Mouse (Mus musculus) hindbrain, postnatal 0 days (tissue): Measurements from ENCODE around the gene Hpcal4. TPM values are rescaled to one million over a fixed set of nuclear protein-coding genes. Genes with fewer than 3 reads are reported as not detected.

Source experiments
- ATAC-seq: fragments of 200-750 bp; cut with Nextera tagmentation; 2 replicates; pipeline ENCODE4 v1.8.0; 2017; ENCODE audit warnings: mild to moderate bottlenecking, moderate TSS enrichment, moderate library complexity
- DNase-seq: peaks from one replicate; pipeline ENCODE4 v3.0.0-alpha.2; 2015; ENCODE audit warnings: low spot score
- H3K27ac ChIP-seq: fragments of 300-500 bp; sonication (generic); 2 replicates; pipeline ENCODE4 v1.5.1; 2014; ENCODE audit warnings: mild to moderate bottlenecking
- H3K27me3 ChIP-seq: fragments of 300-500 bp; sonication (generic); 2 replicates; pipeline ENCODE4 v1.6.1; 2014; ENCODE audit warnings: low read length, mixed read lengths; ENCODE audit not compliant: insufficient read depth
- H3K36me3 ChIP-seq: fragments of 300-500 bp; sonication (generic); 2 replicates; pipeline ENCODE4 v1.6.1; 2014; ENCODE audit warnings: low read length, mixed read lengths; ENCODE audit not compliant: insufficient read depth
- H3K4me1 ChIP-seq: fragments of 300-500 bp; sonication (generic); 2 replicates; pipeline ENCODE4 v1.6.1; 2014; ENCODE audit warnings: antibody characterized with exemption, low read length, mixed read lengths; ENCODE audit not compliant: insufficient read depth
- H3K4me2 ChIP-seq: fragments of 300-500 bp; sonication (generic); 2 replicates; pipeline ENCODE4 v1.6.1; 2014; ENCODE audit warnings: low read depth, mild to moderate bottlenecking, low read length, moderate library complexity, mixed read lengths
- H3K4me3 ChIP-seq: fragments of 300-500 bp; sonication (generic); 2 replicates; pipeline ENCODE4 v1.5.1; 2014; ENCODE audit warnings: low read length
- H3K9ac ChIP-seq: fragments of 300-500 bp; sonication (generic); replicated peaks from 2 replicates; pipeline ENCODE4 v1.6.1; 2014; ENCODE audit warnings: mild to moderate bottlenecking, low read length, moderate library complexity, mixed read lengths
- H3K9me3 ChIP-seq: fragments of 300-500 bp; sonication (generic); 2 replicates; pipeline ENCODE4 v1.6.1; 2016; ENCODE audit warnings: low read length, mixed read lengths
- CTCF ChIP-seq: IDR thresholded peaks from 2 replicates; pipeline ENCODE4 v1.5.1; 2016; ENCODE audit warnings: antibody characterized with exemption, control low read depth, low read depth
- WGBS: fragments of 180-500 bp; shearing (Covaris S2); extraction: QIAGEN DNeasy Blood & Tissue Kit; methylation state at CpG from one replicate; pipeline ENCODE4 v1.1.7; 2014; 5-methylcytosine and 5-hydroxymethylcytosine counted together
- polyA plus RNA-seq: library from polyadenylated mRNA; unstranded; fragments of >200 nt; fragmentation: Nextera tagmentation; extraction: Ambion mirVana; gene quantifications from 2 replicates; pipeline ENCODE4 v1.2.1, GENCODE M21; 2015
- total RNA-seq: library from RNA; depleted of rRNA; stranded (reverse); fragments of >200 nt; gene quantifications from 2 replicates; pipeline ENCODE4 v1.2.3, GENCODE M21; 2014; rRNA removed

Gene Hpcal4
- total and polyA plus RNA-seq, 2 experiments from 2014 or later, result 43.8 to 46.3 TPM

- H3K9me3 ChIP-seq, result no peaks in the 10 kb centered on the region
- DNase-seq (no peak), ATAC-seq (no peak)
- 71% methylated on average over 6 of the region's 6 CpGs for WGBS
- no peak overlapping the region for H3K4me3 ChIP-seq
- H3K9ac ChIP-seq, result no peak overlapping the region
- no peaks in the 10 kb centered on the region for H3K36me3 ChIP-seq
- H3K27ac ChIP-seq, result no peak overlapping the region; the same call in 1 of the 2 replicates
- H3K4me1 ChIP-seq, result peaks cover 4% of the 10 kb centered on the region; the same call in 1 of the 2 replicates
- peaks cover 9% of the 10 kb centered on the region for H3K27me3 ChIP-seq
- no peak for TF ChIP-seq CTCF
- no peak overlapping the region for H3K4me2 ChIP-seq
These were observed 54.6 kb downstream of the Hpcal4 start for GRCm38 (mm10) chr4:123237386-123238266.

GRCm38 (mm10) chr4:123239361-123240203, 56.6 kb downstream of the Hpcal4 start:
- 5% methylated on average over 55 of the region's 58 CpGs for WGBS
- H3K4me1 ChIP-seq, result peaks cover 4% of the 10 kb centered on the region; the same call in 1 of the 2 replicates
- H3K9me3 ChIP-seq, result no peaks in the 10 kb centered on the region
- peaks cover 4% of the 10 kb centered on the region; the same call in 1 of the 2 replicates for H3K27me3 ChIP-seq
- peak overlapping the region; percentile 29 for H3K4me3 ChIP-seq
- ATAC-seq (peak; percentile 64), DNase-seq (peak; percentile 34)
- peak overlapping the region; percentile 11; the same call in 1 of the 2 replicates for H3K27ac ChIP-seq
- peak overlapping the region; percentile 38; the same call in 1 of the 2 replicates for H3K9ac ChIP-seq
- no peaks in the 10 kb centered on the region for H3K36me3 ChIP-seq
- no peak; the same call in 1 of the 2 replicates for TF ChIP-seq CTCF
- peak overlapping the region; percentile 53 for H3K4me2 ChIP-seq

Other genes with a start within 250 kb of the Hpcal4 start
- gene Mfsd2a, start 222.0 kb upstream of the Hpcal4 start, total RNA-seq, result 63.6 and 68.0 TPM in 2 replicates
- gene Mfsd2a, start 222.0 kb upstream of the Hpcal4 start, polyA plus RNA-seq, result 34.9 and 42.6 TPM in 2 replicates
- 67.5 and 79.4 TPM in 2 replicates for gene Mycl, start 187.6 kb upstream of the Hpcal4 start, total RNA-seq
- 34.3 and 34.8 TPM in 2 replicates for gene Mycl, start 187.6 kb upstream of the Hpcal4 start, polyA plus RNA-seq
- 11.1 and 18.5 TPM in 2 replicates for gene Trit1, start 166.6 kb upstream of the Hpcal4 start, total RNA-seq
- gene Trit1, start 166.6 kb upstream of the Hpcal4 start, polyA plus RNA-seq, result 17.0 and 18.3 TPM in 2 replicates
- gene Bmp8b, start 78.1 kb upstream of the Hpcal4 start, total RNA-seq, result 0.42 and 0.47 TPM in 2 replicates
- gene Bmp8b, start 78.1 kb upstream of the Hpcal4 start, polyA plus RNA-seq, result 0.29 and 0.43 TPM in 2 replicates
- gene Oxct2b, start 67.0 kb upstream of the Hpcal4 start, total RNA-seq, result 0.16 and 0.75 TPM in 2 replicates
- 0.60 and 0.93 TPM in 2 replicates for gene Oxct2b, start 67.0 kb upstream of the Hpcal4 start, polyA plus RNA-seq
- 22.0 and 39.5 TPM in 2 replicates for gene Ppie, start 43.3 kb upstream of the Hpcal4 start, total RNA-seq
- gene Ppie, start 43.3 kb upstream of the Hpcal4 start, polyA plus RNA-seq, result 44.4 and 49.7 TPM in 2 replicates
- gene Nt5c1a, start 18.3 kb downstream of the Hpcal4 start, total RNA-seq, result 0.79 and 2.1 TPM in 2 replicates
- 0.39 and 0.53 TPM in 2 replicates for gene Nt5c1a, start 18.3 kb downstream of the Hpcal4 start, polyA plus RNA-seq
- gene Heyl, start 50.3 kb downstream of the Hpcal4 start, total RNA-seq, result 5.1 and 6.5 TPM in 2 replicates
- 3.5 TPM in 2 replicates for gene Heyl, start 50.3 kb downstream of the Hpcal4 start, polyA plus RNA-seq
- 100 and 137 TPM in 2 replicates for gene Pabpc4, start 79.1 kb downstream of the Hpcal4 start, total RNA-seq
- gene Pabpc4, start 79.1 kb downstream of the Hpcal4 start, polyA plus RNA-seq, result 19.9 and 22.7 TPM in 2 replicates
- gene Oxct2a, start 140.4 kb downstream of the Hpcal4 start, total RNA-seq, result 0.25 and 0.47 TPM in 2 replicates
- gene Oxct2a, start 140.4 kb downstream of the Hpcal4 start, polyA plus RNA-seq, result 0.20 TPM in 2 replicates
- 0.10 and 0.18 TPM in 2 replicates for gene Bmp8a, start 160.0 kb downstream of the Hpcal4 start, total RNA-seq
- 0.32 and 0.44 TPM in 2 replicates for gene Bmp8a, start 160.0 kb downstream of the Hpcal4 start, polyA plus RNA-seq